Mouse (Mus musculus) adrenal gland, adult 8-10 months (tissue): ENCODE data around the gene Ercc1. TPM values are rescaled to one million over a fixed set of nuclear protein-coding genes. Genes with fewer than 3 reads are reported as not detected.
A peak's percentile ranks its signal among the peaks of the same experiment; 100 is the strongest.

Experiments
- DNase-seq: peaks from one replicate; pipeline ENCODE4 v3.0.0; 2022
- total RNA-seq, 4 experiments: library from RNA; stranded (reverse); gene quantifications; 2 replicates each; pipeline ENCODE4 v1.2.4; 2022

The Ercc1 gene
- total RNA-seq, 4 experiments from 2014 or later = 32.4 to 56.3 (median 41.6) TPM

GRCm38 (mm10) chr7:19309884-19310641 lies 34.5 kb upstream of the Ercc1 start, which contains the start of gene Fosb:
Gene Fosb (minus strand): TSS chr7:19310051.
- DNase-seq = peak; percentile 93

- no peak for DNase-seq
These were observed 32.6 kb upstream of the Ercc1 start for GRCm38 (mm10) chr7:19311991-19312390.

- DNase-seq = no peak
These were observed 30.5 kb upstream of the Ercc1 start for GRCm38 (mm10) chr7:19314033-19314432.

- DNase-seq = no peak
These were observed 28.0 kb upstream of the Ercc1 start for GRCm38 (mm10) chr7:19316451-19317161.

- DNase-seq = no peak
These were observed 26.4 kb upstream of the Ercc1 start for GRCm38 (mm10) chr7:19318201-19318600.

- no peak for DNase-seq
These were observed 25.9 kb upstream of the Ercc1 start for GRCm38 (mm10) chr7:19318676-19319075.

GRCm38 (mm10) chr7:19319458-19319857 lies 25.1 kb upstream of the Ercc1 start:
- DNase-seq = no peak

- DNase-seq = peak; percentile 95
These were observed 24.7 kb upstream of the Ercc1 start for GRCm38 (mm10) chr7:19319906-19320305.

GRCm38 (mm10) chr7:19320637-19321036 lies 23.9 kb upstream of the Ercc1 start:
- no peak for DNase-seq

GRCm38 (mm10) chr7:19321464-19321863 lies 23.1 kb upstream of the Ercc1 start:
- DNase-seq = no peak

- DNase-seq = no peak
These were observed 22.1 kb upstream of the Ercc1 start for GRCm38 (mm10) chr7:19322489-19322888.

GRCm38 (mm10) chr7:19324221-19324620 lies 20.4 kb upstream of the Ercc1 start:
- no peak for DNase-seq

- no peak for DNase-seq
These were observed 19.0 kb upstream of the Ercc1 start for GRCm38 (mm10) chr7:19325262-19326199.

GRCm38 (mm10) chr7:19326359-19326758 lies 18.2 kb upstream of the Ercc1 start:
- peak; percentile 88 for DNase-seq

- peak; percentile 94 for DNase-seq
These were observed 17.4 kb upstream of the Ercc1 start for GRCm38 (mm10) chr7:19327128-19327527.

- DNase-seq = no peak
These were observed 16.8 kb upstream of the Ercc1 start for GRCm38 (mm10) chr7:19327782-19328181.

GRCm38 (mm10) chr7:19328425-19328824 lies 16.2 kb upstream of the Ercc1 start:
- no peak for DNase-seq

GRCm38 (mm10) chr7:19331910-19332309 lies 12.7 kb upstream of the Ercc1 start:
- no peak for DNase-seq

GRCm38 (mm10) chr7:19332709-19333352 lies 11.7 kb upstream of the Ercc1 start:
- DNase-seq = peak; percentile 77

GRCm38 (mm10) chr7:19335583-19335982 lies 9.0 kb upstream of the Ercc1 start:
- DNase-seq = no peak

- DNase-seq = no peak
These were observed 7.5 kb upstream of the Ercc1 start for GRCm38 (mm10) chr7:19337122-19337521.

GRCm38 (mm10) chr7:19338060-19338459 lies 6.5 kb upstream of the Ercc1 start:
- DNase-seq = no peak
